Mouse (Mus musculus) MN1 (cell line): ENCODE measurements around the gene Sv2b.

Source experiments
- DNase-seq: peaks from one replicate; pipeline ENCODE4 v3.0.0-alpha.2; 2016; ENCODE audit warnings: low spot score

Sv2b gene

GRCm38 (mm10) chr7:75292246-75292645 is 16.8 kb downstream of the Sv2b start:
- DNase-seq = no peak

- DNase-seq = no peak
These were observed 18.5 kb downstream of the Sv2b start for GRCm38 (mm10) chr7:75290554-75290953.

GRCm38 (mm10) chr7:75287237-75287636 is 21.8 kb downstream of the Sv2b start:
- DNase-seq = no peak

- DNase-seq = no peak
These were observed 26.1 kb downstream of the Sv2b start for GRCm38 (mm10) chr7:75282951-75283350.

GRCm38 (mm10) chr7:75282080-75282650 is 26.9 kb downstream of the Sv2b start:
- no peak for DNase-seq

- DNase-seq = no peak
These were observed 28.0 kb downstream of the Sv2b start for GRCm38 (mm10) chr7:75281106-75281505.

- DNase-seq = no peak
These were observed 31.2 kb downstream of the Sv2b start for GRCm38 (mm10) chr7:75277847-75278246.

- no peak for DNase-seq
These were observed 32.3 kb downstream of the Sv2b start for GRCm38 (mm10) chr7:75276739-75277138.

GRCm38 (mm10) chr7:75274518-75274917 is 34.5 kb downstream of the Sv2b start:
- no peak for DNase-seq

- no peak for DNase-seq
These were observed 35.4 kb downstream of the Sv2b start for GRCm38 (mm10) chr7:75273633-75274032.

GRCm38 (mm10) chr7:75271921-75272381 is 37.1 kb downstream of the Sv2b start:
- no peak for DNase-seq

GRCm38 (mm10) chr7:75271306-75271705 is 37.8 kb downstream of the Sv2b start:
- no peak for DNase-seq

- DNase-seq = no peak
These were observed 41.8 kb downstream of the Sv2b start for GRCm38 (mm10) chr7:75267236-75267635.

- DNase-seq = no peak
These were observed 43.8 kb downstream of the Sv2b start for GRCm38 (mm10) chr7:75265241-75265640.

GRCm38 (mm10) chr7:75259945-75260344 is 49.1 kb downstream of the Sv2b start:
- no peak for DNase-seq

- no peak for DNase-seq
These were observed 55.3 kb downstream of the Sv2b start for GRCm38 (mm10) chr7:75253611-75254250.

- no peak for DNase-seq
These were observed 68.1 kb downstream of the Sv2b start for GRCm38 (mm10) chr7:75240754-75241507.

GRCm38 (mm10) chr7:75236386-75236785 is 72.7 kb downstream of the Sv2b start:
- no peak for DNase-seq

GRCm38 (mm10) chr7:75224206-75224605 is 84.9 kb downstream of the Sv2b start:
- no peak for DNase-seq

- DNase-seq = no peak
These were observed 86.2 kb downstream of the Sv2b start for GRCm38 (mm10) chr7:75222704-75223431.

GRCm38 (mm10) chr7:75220786-75221185 is 88.3 kb downstream of the Sv2b start:
- DNase-seq = no peak

- DNase-seq = no peak
These were observed 88.8 kb downstream of the Sv2b start for GRCm38 (mm10) chr7:75220296-75220695.

GRCm38 (mm10) chr7:75216180-75216579 is 92.9 kb downstream of the Sv2b start:
- no peak for DNase-seq
